Mouse (Mus musculus) cerebellum, adult 2 months (tissue): Measurements from ENCODE around the gene Gtf2a1.

Experiments
- CTCF ChIP-seq: fragments of 200-500 bp; IDR thresholded peaks from 2 replicates; pipeline ENCODE4 v1.5.1; 2011; ENCODE audit warnings: low read depth, mild to moderate bottlenecking, control low read depth, low read length, moderate library complexity, borderline replicate concordance; ENCODE audit not compliant: insufficient read depth
- POLR2A ChIP-seq: fragments of 200-500 bp; IDR thresholded peaks from 2 replicates; pipeline ENCODE4 v1.6.1; 2011; ENCODE audit warnings: low read length, control low read depth, borderline replicate concordance; ENCODE audit not compliant: insufficient read depth

DNA sequence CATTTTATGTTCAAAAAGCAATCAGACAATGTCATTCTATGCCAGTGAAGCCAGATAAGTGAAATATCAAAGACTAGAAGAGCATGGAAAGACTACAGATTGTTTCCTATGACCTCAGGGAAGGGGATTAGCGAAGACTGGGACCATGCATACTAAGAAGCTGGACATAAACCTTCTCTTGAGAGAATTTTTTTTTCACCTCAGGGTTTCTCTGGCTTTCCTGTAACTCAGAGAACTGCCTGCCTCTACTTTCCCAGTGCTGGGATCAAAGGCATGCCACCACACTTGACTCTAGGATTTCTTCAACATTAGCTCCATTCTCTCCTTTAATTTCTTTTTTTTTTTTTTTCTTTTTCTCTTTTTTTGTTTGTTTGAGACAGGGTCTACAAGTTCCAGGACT, 904 bp upstream of the Gtf2a1 start:
- TF ChIP-seq POLR2A, result no peak
- no peak for TF ChIP-seq CTCF
